22 mouse cellular contexts compared by ENCODE assay signal in genomic region chr13:120220922-120221321, GRCm38 (mm10). TPM values are rescaled to one million over a fixed set of nuclear protein-coding genes. Genes with fewer than 3 reads are reported as not detected.
DNase-seq lines count a peak whose midpoint lies in the region; ATAC-seq and TF ChIP-seq lines count a peak whose summit lies in the region.
"Not testable (repeated sequence)": the region's sequence is repeated elsewhere in the genome, so short reads cannot be mapped to it uniquely, and the experiment has no call there.
"Had no signal": no experiment of that assay in that cellular context is flagged by ENCODE, and none has a peak within 500 bp of the region (broad histone marks: within the 10 kb centered on the region; RNA-seq: fewer than 3 reads in every experiment).

No protein-coding gene starts in this region.

- peak; percentile 74 for ATAC-seq in granulocyte monocyte progenitor cell, adult 5-6 weeks (replicated peaks; ENCODE audit: poor library complexity, severe bottlenecking)
- not testable (repeated sequence) for ATAC-seq in liver, postnatal 0 days
- ATAC-seq in neutrophil, adult 5-6 weeks (ENCODE audit: extremely low read depth, insufficient number of reproducible peaks, low FRiP score, poor library complexity, severe bottlenecking), result 0 out of 2 replicates have a peak, but pooled peaks have one; percentile 30

- H3K4me3 ChIP-seq in bone marrow, adult 2 months (replicated peaks; ENCODE audit: control insufficient read depth, low read depth, low read length); liver, postnatal 0 days (ENCODE audit: low read depth, low read length): not testable (repeated sequence)

- TF ChIP-seq POLR2A in bone marrow, adult 2 months (IDR thresholded peaks at IDR 0.05; ENCODE audit: borderline replicate concordance, control insufficient read depth, low read depth, low read length), result not testable (repeated sequence)

- not testable (repeated sequence) for H3K27me3 ChIP-seq in liver, postnatal 0 days (ENCODE audit: insufficient read depth, low read length)

- not testable (repeated sequence) for H3K9ac ChIP-seq in liver, postnatal 0 days (replicated peaks)

- H3K4me1 ChIP-seq in bone marrow, adult 2 months (ENCODE audit: control insufficient read depth, insufficient read depth, low read length); liver, postnatal 0 days (ENCODE audit: insufficient read depth): not testable (repeated sequence)

- not testable (repeated sequence) for H3K36me3 ChIP-seq in liver, postnatal 0 days (replicated peaks; ENCODE audit: insufficient read depth, low read length)

- peak; percentile 15; the same call in 1 of the 2 replicates for TF ChIP-seq CTCF in bone marrow, adult 2 months (IDR thresholded peaks at IDR 0.05; ENCODE audit: control insufficient read depth, insufficient read depth, low read length)
- TF ChIP-seq CTCF in liver, postnatal 0 days (IDR thresholded peaks at IDR 0.05; ENCODE audit: low read depth), result peak; percentile 33; the same call in 1 of the 2 replicates

- H3K4me2 ChIP-seq in liver, postnatal 0 days (ENCODE audit: low read depth, low read length), result not testable (repeated sequence)

- not testable (repeated sequence) for H3K27ac ChIP-seq in bone marrow, adult 2 months (ENCODE audit: control insufficient read depth, insufficient read depth, low read depth, low read length, poor library complexity); liver, postnatal 0 days (ENCODE audit: low read depth)

- H3K9me3 ChIP-seq in liver, postnatal 0 days (ENCODE audit: low read length), result not testable (repeated sequence)

- peak; percentile 12 for DNase-seq in CD4-positive, CD25-positive, alpha-beta regulatory T cell, adult 2 months (ENCODE audit: low read depth, low spot score)
- peak; percentile 30 for DNase-seq in ES-CJ7 (ENCODE audit: low read depth, low spot score)
- DNase-seq in liver, postnatal 0 days, result not testable (repeated sequence)

- not testable (repeated sequence) for TF ChIP-seq EP300 in liver, postnatal 0 days (IDR thresholded peaks at IDR 0.05; ENCODE audit: low read depth)

- 76% methylated on average over 5 of the region's 5 CpGs for WGBS in bone marrow, adult 2 months
- 83% methylated on average over 5 of the region's 5 CpGs for WGBS in liver, postnatal 0 days (ENCODE audit: insufficient replicate concordance)

RNA-seq across cellular contexts. Expression of gene Gm21762, which starts 5.2 kb away (rescaled TPM):
- polyA plus RNA-seq in bone marrow, adult 2 months (2011; ENCODE audit: insufficient read depth, insufficient read length, low replicate concordance, missing spikeins), result 5.7 TPM in 1 of 2 replicates, not detected in the other
- not detected in 2 replicates for total RNA-seq in granulocyte monocyte progenitor cell, adult 5-6 weeks (2014; fragmentation: Nextera tagmentation)
- total RNA-seq in granulocyte monocyte progenitor cell, adult 5-6 weeks (2017), result not detected in 2 replicates
- polyA plus RNA-seq in liver, postnatal 0 days (2015; fragmentation: Nextera tagmentation; extraction: Ambion mirVana), result not detected in 2 replicates
- total RNA-seq in neutrophil, adult 5-6 weeks (2017), result not detected in 2 replicates
- total RNA-seq: adrenal gland, postnatal 10 days; ES-E14; gastrocnemius, adult 8-10 months; gastrocnemius, postnatal 36 days; heart, adult 18-20 months; heart, postnatal 10 days; heart, postnatal 4 days; hindbrain, postnatal 0 days had no signal
- polyA plus RNA-seq: embryonic facial prominence, embryonic 10.5 days; embryonic facial prominence, embryonic 14.5 days; forebrain, embryonic 14.5 days; heart, embryonic 10.5 days; heart, embryonic 14.5 days; hindbrain, embryonic 13.5 days; hindbrain, postnatal 0 days; intestine, embryonic 15.5 days had no signal

RNA-seq across cellular contexts. Expression of gene Gm21731, which starts 18.0 kb away (rescaled TPM):
- polyA plus RNA-seq in bone marrow, adult 2 months (2011; ENCODE audit: insufficient read depth, insufficient read length, low replicate concordance, missing spikeins), result not detected in 2 replicates
- not detected in 2 replicates for total RNA-seq in granulocyte monocyte progenitor cell, adult 5-6 weeks (2014; fragmentation: Nextera tagmentation)
- total RNA-seq in granulocyte monocyte progenitor cell, adult 5-6 weeks (2017), result not detected in 2 replicates
- not detected in 2 replicates for polyA plus RNA-seq in liver, postnatal 0 days (2015; fragmentation: Nextera tagmentation; extraction: Ambion mirVana)
- not detected in 2 replicates for total RNA-seq in neutrophil, adult 5-6 weeks (2017)
- total RNA-seq: adrenal gland, postnatal 10 days; gastrocnemius, adult 8-10 months; gastrocnemius, postnatal 36 days; heart, adult 18-20 months; heart, postnatal 10 days; heart, postnatal 4 days; hindbrain, postnatal 0 days had no signal
- polyA plus RNA-seq: embryonic facial prominence, embryonic 10.5 days; embryonic facial prominence, embryonic 14.5 days; forebrain, embryonic 14.5 days; heart, embryonic 10.5 days; heart, embryonic 14.5 days; hindbrain, embryonic 13.5 days; hindbrain, postnatal 0 days; intestine, embryonic 15.5 days had no signal

RNA-seq across cellular contexts. Expression of gene AF067061, which starts 42.0 kb away (rescaled TPM):
- polyA plus RNA-seq in bone marrow, adult 2 months (2011; ENCODE audit: insufficient read depth, insufficient read length, low replicate concordance, missing spikeins), result 1.7 TPM in 1 of 2 replicates, not detected in the other
- total RNA-seq in granulocyte monocyte progenitor cell, adult 5-6 weeks (2014; fragmentation: Nextera tagmentation), result not detected in 2 replicates
- not detected in 2 replicates for total RNA-seq in granulocyte monocyte progenitor cell, adult 5-6 weeks (2017)
- not detected in 2 replicates for polyA plus RNA-seq in liver, postnatal 0 days (2015; fragmentation: Nextera tagmentation; extraction: Ambion mirVana)
- 0.93 TPM in 1 of 2 replicates, not detected in the other for total RNA-seq in neutrophil, adult 5-6 weeks (2017)
- total RNA-seq: adrenal gland, postnatal 10 days; gastrocnemius, adult 8-10 months; gastrocnemius, postnatal 36 days; heart, adult 18-20 months; heart, postnatal 10 days; heart, postnatal 4 days; hindbrain, postnatal 0 days had no signal
- polyA plus RNA-seq: embryonic facial prominence, embryonic 10.5 days; embryonic facial prominence, embryonic 14.5 days; forebrain, embryonic 14.5 days; heart, embryonic 10.5 days; heart, embryonic 14.5 days; hindbrain, embryonic 13.5 days; hindbrain, postnatal 0 days; intestine, embryonic 15.5 days had no signal

RNA-seq across cellular contexts. Expression of gene Gm21818, which starts 48.7 kb away (rescaled TPM):
- not detected in 2 replicates for polyA plus RNA-seq in bone marrow, adult 2 months (2011; ENCODE audit: insufficient read depth, insufficient read length, low replicate concordance, missing spikeins)
- total RNA-seq in granulocyte monocyte progenitor cell, adult 5-6 weeks (2014; fragmentation: Nextera tagmentation), result not detected in 2 replicates
- not detected in 2 replicates for total RNA-seq in granulocyte monocyte progenitor cell, adult 5-6 weeks (2017)
- not detected in 2 replicates for polyA plus RNA-seq in liver, postnatal 0 days (2015; fragmentation: Nextera tagmentation; extraction: Ambion mirVana)
- not detected in 2 replicates for total RNA-seq in neutrophil, adult 5-6 weeks (2017)
- total RNA-seq: adrenal gland, postnatal 10 days; gastrocnemius, adult 8-10 months; gastrocnemius, postnatal 36 days; heart, adult 18-20 months; heart, postnatal 10 days; heart, postnatal 4 days; hindbrain, postnatal 0 days had no signal
- polyA plus RNA-seq: C2C12; embryonic facial prominence, embryonic 10.5 days; embryonic facial prominence, embryonic 14.5 days; forebrain, embryonic 14.5 days; heart, embryonic 10.5 days; heart, embryonic 14.5 days; hindbrain, embryonic 13.5 days; hindbrain, postnatal 0 days; intestine, embryonic 15.5 days had no signal
